Mouse (Mus musculus) kidney, adult 18-20 months (tissue): ENCODE data around the gene Zbtb43.
A peak's percentile ranks its signal among the peaks of the same experiment; 100 is the strongest.

Experiments used
- DNase-seq: peaks from one replicate; pipeline ENCODE4 v3.0.0; 2021

Gene Zbtb43

DNA sequence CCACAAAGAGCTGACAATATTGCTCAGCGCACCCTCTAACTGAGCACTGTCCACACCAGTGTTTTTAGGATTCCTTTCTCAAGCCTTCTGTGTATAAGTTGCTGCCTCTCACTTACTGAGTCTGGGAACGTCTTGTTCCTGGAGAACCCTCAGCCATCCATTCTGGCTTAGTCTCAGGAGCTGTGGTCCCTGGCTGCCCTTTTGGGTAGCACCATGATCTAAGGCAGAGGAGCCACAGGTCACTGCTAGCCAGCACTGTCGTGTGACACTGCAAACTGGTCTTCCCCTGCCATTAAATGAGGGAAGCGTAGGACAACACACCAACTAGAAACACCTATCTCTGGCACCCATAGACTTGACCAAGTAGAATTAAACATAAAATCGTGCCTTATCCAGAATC lies 15.6 kb downstream of the Zbtb43 start:
- DNase-seq, result no peak

DNA sequence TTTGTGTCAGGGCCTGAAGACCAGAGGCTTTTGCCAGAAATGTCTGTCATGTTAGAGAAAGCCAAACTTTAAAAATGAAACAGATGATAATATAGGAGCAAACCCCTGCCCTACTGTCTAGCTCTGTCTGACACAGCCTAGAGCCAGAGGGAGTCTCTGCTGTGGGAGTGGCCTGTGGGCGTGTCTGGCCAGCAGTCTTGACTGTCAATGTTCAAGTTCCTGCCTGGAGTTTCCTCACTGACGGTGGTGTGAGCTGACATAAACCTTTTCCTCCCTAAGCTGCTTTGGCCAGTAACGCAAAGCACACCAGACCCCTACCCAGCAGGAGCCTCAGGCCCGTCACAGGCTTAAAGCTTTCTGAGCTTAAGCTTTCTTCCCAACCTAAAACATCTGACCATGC lies 16.2 kb downstream of the Zbtb43 start:
- DNase-seq, result no peak

DNA sequence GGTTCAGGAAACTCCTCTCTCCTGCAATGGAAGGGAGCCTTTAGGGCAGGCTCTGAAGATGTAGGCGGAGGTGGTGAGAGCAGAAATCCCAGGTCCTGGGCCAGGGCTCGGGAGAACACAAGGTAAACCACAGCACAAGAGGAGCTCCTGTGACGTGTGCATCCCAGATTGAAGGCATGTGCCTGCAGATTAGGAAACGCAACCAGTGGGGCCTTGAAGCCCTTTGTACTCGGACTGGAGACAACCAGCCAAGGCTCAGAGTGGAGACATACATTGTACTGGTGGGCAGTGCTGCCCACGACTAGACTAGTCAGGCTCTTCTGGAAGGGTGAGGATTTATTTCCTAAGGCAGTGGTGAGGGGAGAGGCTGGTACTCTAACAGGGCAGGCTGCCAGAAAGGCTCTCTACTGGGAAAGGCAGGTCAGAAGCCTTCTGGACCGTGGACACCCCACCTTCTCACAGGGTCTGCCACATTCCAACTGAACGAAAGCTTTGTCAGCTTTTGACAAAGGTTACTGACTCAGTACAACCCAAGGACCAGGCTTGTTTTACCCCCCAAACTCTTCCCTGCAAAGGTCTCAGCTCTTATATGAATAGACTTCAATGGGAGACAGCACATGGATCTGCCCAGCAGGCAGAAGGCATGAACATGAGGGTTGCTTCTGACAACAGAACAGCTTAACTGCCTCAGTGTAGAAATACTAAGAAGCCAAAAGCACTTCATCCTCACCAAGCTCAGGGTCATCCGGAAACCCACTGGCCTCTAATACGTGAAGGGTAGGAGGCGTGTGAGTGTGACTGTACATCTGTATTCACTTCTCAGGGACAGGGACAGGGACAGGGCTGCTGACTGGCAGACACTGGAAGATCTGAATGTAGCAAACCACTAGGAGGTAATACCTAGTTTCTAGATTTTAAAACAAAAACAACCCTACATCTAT lies 17.1 kb downstream of the Zbtb43 start:
- no peak for DNase-seq

DNA sequence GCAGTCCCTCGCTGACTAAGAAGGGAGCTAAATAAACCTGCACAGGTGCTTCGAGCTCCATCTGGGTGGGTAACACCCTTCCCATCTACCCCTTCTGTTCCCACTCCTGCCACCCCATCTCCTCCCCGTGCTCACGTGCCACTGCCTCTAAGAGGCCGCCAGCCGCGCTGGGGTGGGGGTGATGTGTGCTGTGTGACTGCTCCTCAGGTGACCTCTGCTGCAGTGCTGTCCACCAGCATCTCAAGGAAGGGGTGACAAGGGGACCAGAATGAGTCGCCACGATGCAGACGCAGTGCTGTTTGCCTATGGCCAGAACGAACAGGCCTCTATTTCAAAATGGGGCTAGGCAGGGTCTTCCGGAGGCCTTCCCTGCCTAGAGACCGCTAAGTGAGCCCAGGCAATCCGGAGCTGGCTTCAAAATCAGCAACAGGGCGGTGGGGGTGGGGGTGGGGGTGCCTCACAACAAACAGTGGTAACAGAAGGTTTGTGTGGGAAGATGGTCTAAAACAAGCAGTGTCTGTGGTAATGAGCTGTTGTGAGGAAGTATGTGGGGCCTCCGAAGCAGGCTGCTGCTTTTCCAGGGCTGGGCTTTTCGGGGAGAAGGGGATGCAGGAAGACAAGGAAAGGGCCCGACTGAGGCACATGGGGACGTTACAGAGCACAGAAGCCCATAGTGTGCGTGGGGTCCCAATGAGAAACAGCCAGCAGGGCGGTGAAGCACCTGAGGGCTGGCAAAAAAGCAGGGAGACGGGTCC lies 19.1 kb downstream of the Zbtb43 start:
- no peak for DNase-seq

DNA sequence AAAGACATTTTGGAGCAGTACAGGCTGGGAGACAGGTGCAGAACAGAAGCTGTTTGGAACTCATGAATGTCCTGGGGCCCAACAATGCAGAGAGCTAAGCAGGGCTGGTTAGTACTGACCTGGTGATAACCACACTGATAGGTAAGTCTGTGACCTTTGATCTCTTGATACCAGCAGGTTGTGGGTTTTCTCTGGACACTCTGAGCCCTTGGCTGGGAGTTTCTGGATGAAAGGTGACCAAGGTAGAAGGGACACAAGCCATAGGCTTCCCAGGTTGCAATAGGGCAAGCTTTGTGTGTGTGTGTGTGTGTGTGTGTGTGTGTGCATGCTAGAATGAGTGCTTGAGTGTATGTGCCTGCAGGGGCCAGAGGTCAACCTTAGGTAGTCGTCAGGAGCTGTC lies 21.6 kb downstream of the Zbtb43 start:
- DNase-seq, result no peak

DNA sequence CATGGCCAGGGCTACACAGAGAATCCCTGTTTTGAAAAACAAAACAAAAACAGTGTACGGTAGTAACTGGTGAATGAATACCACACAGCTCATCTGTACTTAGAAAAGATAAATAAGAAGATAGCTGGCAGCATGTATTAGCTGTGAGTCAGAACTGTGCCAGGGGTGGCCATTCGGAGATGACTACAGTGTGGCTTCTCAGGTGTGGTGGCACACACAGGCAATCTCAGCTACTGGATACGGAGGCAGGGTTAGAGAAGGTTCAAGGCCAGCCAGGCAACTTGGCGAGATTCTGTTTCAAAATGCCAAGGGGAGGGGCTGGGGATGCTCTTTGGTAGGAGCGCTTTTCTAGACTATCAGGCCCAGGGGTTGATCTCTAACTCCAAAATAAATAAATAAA lies 22.6 kb downstream of the Zbtb43 start:
- no peak for DNase-seq

DNA sequence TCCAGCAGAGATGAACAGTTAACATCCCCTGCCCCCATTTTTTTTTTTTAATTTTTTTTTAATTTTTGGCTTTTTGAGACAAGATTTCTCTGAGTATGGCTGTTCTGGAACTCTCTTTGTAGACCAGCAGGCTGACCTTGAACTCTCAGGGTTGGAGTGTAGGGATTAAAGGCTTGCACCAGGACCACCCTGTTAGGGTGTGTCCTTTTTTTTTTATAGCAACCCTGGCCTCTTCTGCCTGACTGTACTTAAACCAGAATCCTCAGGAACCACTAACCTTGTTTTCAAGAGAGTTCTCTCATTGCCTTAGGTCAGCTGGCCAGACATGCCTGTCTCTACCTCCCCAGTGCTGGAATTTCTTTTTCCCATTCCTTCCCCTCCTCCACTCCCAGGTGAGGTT lies 23.5 kb downstream of the Zbtb43 start:
- no peak for DNase-seq

DNA sequence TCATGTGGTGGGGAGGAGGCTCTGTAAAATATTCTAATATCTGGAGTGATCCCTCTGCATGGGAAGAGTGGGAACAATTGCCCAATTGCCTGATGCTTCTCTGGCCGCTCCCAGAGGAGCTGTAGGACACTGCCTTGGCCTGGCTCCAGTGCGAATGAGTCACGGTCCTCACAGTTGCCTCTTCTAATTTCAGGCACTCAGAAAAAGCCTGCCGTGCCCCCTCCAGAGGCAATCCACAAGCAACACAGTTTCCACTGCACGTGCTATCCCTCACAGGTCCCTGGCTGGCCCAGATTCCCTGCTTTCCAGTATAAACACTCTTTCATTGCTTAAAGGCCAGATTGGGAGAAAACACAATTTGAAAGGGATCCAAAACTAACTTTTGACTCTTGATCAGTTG lies 24.0 kb downstream of the Zbtb43 start:
- peak; percentile 42 for DNase-seq

DNA sequence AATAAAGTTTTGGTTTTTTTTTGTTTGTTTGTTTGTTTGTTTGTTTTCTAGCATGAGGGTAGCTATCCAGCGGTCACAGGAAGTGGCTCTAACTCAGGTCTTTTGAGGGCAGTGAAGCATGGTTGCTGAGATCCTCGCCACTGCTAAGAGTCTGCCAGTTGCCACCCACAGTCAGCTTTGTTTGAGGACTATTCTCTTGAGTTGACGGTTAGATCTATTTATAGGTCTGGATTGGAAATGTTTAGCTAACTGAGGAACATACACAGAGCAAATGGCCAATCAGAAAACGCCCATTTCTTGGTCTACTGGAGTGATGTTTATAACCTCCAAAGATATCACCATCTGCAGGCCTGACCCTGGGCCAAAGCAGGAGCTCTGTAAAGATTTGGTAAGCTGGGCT lies 25.7 kb downstream of the Zbtb43 start:
- DNase-seq, result no peak

DNA sequence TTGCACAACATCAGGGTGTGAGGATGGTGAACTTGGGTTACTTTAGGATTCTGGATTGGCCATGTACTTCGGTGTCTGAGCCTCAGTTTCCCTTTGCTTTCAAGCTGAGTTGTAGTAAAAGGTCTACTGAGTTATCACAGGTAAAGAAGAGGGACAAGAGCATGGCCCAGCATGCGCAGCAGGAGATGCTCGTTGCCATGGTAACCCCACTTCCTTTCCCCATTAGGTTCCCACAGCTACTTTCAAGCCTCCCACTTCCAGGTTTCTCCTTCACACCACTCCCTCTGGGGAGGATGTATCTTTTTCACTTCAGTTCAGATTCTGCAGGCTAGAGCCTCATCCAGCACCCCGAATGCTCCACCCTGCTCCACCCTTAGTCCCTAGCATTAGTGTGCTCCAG lies 27.5 kb downstream of the Zbtb43 start:
- DNase-seq, result no peak

DNA sequence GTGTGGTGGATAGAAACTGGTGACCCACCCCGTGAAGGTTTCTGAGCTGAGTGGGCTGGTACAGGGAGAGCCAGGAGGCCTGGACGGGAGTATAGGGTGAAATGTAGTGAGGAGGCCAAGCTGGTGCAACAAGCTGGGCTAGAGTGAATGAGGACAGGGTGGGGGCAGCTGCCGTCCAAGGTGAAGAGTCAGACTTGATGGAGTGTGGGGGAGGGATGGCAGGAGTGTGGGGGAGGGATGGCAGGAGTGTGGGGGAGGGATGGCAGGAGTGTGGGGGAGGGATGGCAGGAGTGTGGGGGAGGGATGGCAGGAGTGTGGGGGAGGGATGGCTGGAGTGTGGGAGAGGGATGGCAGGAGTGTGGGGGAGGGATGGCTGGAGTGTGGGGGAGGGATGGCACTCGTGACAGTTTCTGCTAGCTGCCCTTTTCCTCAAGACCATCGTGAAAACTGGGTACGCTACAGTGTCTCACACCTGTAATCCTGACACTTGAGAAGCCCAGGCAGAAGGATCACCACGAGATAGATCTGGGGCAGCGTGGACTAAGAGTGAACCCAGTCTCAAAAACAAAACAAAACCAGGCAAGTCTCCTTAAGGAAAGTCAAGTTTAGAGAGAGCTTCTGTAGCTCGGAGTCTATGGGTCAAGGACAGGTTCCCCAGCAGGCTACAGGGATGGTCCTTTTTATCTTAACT lies 28.2 kb downstream of the Zbtb43 start:
- DNase-seq, result no peak

DNA sequence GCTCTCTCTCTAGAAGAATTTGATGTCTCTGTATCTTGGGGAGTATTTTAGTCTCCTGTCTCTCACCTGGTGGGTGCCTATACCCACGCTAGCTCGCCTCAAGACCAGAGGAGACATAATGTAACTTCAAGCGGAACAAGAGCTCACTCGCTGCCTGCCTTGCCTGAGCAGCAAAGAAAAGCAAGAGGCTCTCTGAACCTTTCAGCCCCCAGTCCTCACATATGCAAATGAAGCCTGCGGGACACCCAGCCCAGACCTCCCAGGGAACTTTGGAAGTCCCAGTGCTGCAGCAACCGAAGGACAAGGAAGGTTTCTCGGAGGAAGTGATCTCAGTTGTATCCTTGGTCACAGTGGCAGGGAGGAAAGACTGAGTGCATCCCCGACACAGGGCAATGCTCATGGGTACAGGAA lies 28.9 kb downstream of the Zbtb43 start:
- DNase-seq, result no peak

DNA sequence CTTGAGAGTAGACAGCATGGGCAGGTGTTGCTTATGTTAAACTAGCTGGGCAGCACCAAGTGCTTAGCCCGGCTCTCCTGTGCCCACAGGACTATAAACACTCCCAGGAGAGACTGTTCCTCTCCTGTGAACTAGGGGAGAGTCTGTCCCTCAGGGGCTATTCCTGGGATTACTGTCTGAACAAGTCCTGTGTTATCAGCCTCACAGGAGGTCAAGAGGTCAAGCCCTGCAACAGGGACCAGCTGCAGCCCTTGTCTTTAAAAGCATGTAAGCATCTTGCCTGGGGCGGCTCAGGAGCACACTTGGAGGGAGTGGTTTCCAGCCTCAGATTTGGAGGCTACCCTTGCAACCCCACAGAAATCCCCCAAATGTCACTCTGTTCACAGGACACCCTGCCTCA lies 30.0 kb downstream of the Zbtb43 start:
- no peak for DNase-seq

DNA sequence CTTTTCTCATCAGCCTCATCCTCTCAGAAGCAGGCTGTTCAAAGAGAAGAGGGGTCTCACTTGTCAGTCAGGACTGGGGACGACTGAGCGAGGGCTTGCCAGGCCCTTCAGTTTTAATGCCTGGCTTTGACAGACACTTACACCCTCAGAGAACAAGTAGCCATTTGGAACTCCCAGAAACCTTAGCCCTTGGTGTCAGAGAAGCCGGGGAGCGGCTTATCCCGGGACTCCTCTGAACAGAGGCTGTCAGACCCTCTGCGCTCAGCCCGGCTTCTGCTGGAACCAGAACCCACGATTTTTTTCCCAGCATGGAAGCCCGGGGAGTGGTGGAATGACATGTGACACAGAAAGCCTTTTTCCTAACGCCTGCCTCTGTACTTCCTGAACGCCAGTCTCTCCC lies 31.2 kb downstream of the Zbtb43 start:
- DNase-seq, result no peak

DNA sequence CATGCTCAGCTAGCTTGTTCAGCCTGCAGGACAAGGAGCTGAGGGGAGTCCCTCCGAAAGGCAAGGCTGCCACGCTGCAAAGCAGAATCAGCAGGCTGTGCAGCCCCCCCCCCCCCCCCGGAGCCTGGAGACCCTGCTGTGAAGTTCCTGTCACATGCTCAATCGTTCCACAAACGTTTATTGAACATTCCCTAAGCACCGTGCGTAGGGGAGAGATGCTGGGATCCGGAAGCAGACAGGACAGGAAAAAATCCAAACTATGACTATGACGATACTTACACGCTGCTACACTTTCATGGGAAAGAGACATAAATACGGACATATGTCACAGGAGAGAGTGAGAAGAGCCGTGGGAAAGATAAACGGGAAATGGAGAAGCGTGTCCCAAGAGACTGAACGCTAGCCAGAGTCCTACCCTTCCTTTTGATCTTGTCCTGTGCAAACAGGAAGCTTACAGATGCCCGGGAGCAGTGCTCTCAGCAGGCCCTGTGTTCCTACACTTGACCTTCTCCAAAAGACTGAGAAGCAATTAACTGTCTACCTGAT lies 32.3 kb downstream of the Zbtb43 start:
- no peak for DNase-seq

DNA sequence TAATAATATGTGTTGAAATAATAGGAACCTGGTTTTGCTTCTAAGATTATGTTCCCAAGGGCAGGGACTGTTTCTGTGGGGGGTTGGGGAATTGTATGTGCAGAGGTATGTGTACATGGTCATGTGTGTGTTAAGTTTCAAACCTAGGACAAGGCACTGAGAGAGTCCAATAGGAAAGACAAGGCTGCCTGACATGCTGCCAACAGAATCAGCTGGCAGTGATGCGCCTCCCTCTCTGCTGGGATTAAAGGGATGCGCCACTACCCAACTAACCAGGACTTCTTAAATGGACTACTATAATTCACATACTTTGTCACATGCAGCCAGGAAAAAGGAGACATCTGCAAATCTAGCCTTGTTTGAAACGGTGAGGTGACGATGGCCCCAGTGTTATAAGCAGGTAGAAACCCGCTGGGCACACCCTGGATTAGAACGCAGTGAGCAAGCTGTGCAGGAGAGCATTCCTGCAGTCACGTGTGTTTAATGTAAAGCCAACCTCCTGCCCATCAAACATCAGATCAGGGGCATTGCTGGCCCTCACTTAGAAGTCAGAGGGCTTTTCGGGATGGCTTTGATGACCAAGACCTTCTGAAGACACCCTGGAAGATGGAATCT lies 33.2 kb downstream of the Zbtb43 start:
- no peak for DNase-seq

DNA sequence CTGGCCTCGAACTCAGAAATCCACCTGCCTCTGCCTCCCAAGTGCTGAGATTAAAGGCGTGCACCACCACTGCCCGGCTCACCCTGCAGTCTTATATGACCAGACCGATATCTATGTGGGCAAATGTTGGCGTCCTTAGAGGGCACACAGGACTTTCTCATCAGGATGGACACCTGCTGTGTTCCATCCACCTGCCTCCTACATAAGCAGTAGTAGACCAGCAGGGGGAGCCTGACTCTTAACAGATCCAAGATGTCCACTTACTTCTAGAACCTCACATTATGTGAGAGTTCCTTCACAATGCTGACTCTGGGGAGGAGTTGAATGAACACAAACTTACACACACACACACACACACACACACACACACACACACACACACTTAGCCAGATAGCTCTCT lies 35.5 kb downstream of the Zbtb43 start:
- peak; percentile 57 for DNase-seq

DNA sequence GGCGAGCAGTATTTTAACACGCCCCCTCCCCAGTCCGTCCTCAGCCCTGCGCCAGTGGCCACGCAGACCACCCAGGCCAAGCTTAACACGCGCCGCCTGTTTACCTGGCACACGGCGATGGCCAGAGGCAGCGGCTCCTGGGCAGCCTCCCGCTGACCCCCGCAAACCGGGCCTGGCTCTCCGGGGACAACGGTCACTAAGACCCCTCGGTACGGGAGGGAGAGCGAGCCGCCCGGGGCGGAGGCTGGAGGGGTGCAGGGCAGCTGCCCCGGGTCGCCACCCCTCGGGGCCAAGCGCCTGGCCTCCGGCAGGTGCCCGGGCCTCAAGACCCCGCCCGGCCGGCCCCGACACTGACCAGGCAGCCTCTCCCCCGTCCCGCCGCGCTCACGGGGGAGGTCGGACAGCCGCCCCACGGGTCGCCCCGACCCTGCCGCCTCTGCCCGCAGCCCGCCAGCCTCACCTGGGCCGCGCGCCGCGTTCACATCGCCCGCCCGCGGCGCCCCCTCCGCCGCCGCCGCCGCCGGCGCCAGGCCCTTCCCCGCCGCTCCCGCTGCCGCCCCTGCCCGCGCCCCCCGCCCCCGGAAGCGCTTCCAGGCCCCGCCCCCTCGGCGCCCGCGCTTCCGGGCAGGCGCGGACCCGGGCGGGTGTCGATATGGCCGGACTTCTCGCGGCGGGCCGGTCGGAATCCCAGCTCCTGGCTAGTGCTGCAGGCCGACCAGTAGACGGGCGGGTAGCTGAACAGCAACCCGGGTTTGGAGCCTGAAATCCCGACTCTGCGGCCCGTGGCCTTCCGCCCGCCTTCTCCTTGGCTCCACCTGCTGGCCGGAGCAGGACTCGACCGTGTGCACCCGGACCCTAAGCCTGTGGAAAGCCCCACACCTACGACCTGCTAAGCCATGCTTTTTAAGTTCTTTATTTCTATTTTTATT lies 37.3 kb downstream of the Zbtb43 start, which contains the start of gene Zbtb34:
Zbtb34 (minus strand) TSS at position 554 of the 929 bp plus-strand sequence.
- DNase-seq, result peak; percentile 75

DNA sequence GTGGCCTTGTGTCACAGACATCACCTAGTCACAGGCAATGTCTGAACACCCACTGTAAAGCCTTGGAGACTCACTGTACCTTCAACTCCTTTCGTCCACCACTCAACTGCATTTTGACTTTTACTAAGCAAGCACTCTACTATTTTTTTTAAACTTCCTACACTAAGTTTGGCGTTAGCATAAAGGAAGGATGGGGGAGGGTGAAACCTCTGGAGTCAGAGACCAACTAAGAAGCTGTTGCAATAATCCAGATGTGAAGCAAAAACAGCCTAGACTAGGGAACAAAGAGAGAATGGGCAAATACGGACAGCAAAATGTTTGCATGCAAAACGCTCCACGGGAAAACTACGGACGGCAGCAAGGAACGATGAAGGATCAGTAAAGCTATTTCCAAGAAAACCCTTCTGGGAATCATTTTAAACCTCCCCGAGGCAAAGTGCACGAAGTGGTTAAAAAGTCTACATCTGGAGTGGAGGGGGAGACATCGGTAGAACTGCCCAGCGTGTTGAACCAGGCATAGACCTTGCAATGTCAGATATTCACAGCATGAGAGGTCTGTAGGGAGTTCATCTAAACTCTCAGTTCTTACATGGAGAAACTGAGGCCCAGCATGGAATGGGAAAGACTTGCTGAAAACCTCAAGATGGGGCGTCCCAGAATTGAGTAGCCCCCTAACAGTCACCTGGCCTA lies 38.1 kb downstream of the Zbtb43 start:
- DNase-seq, result no peak

DNA sequence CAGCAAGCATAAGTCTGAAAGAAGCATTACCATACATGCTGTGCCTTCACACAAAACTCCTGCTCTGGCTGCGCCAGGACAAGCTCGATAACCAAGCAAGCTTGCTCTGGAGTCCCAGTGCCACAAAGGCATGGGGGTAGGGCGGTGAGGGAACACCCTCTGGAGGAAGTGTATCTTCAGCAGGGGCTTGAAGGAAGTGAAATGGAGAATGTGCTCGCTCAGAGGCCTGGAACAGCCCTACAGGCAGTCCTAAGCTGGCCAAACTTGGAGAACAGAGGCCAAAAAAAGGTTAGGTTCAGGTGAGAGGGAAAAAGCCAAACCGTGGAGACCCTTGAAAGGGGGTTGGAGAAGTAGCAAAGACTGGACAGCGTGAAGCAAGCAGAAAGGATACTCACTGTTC lies 39.0 kb downstream of the Zbtb43 start:
- DNase-seq, result no peak
